Mouse (Mus musculus): ENCODE measurements at regions not wholly inside any gene's neighbourhood (a gene's known extent, or its start where the extent isn't known, plus 50 kb on each side); places are given as distances from the start of the nearest gene placed in this dataset.

DNA sequence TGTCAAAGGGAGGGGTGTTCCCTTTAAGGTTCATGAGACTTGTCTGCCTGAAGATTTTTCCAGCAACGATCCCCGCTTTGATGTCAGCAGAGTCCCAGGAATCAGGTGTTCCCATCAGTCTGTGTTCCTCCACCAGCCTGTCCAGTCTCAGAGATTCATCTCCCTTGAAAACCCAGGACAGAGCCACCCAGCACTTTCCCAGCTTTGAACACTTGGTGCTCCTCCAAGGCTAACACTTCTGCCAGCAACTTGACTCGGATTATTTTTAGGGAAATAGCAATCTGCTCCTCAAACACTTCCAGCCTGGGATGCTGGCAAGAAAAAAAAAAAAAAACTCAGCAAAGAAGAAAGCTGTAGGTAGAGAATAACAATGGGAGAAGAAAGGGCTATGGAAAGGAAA lies 170.7 kb downstream of the Dyrk2 start:
- H3K4me1 ChIP-seq (ENCODE audit: insufficient read depth): no peaks in the 10 kb centered on the region
- H3K27ac ChIP-seq (ENCODE audit: low read depth): no peak overlapping the region
- no peak overlapping the region for H3K9ac ChIP-seq (replicated peaks)
- no peaks in the 10 kb centered on the region for H3K36me3 ChIP-seq (replicated peaks; ENCODE audit: insufficient read depth, low read length)
- 54% methylated on average over 3 of the region's 3 CpGs for WGBS (ENCODE audit: insufficient replicate concordance)
- TF ChIP-seq CTCF (IDR thresholded peaks at IDR 0.05; ENCODE audit: low read depth): no peak
- TF ChIP-seq EP300 (IDR thresholded peaks at IDR 0.05; ENCODE audit: low read depth): no peak
- DNase-seq (no peak), ATAC-seq (no peak)
- no peak overlapping the region for H3K4me2 ChIP-seq (ENCODE audit: low read depth, low read length)
- H3K4me3 ChIP-seq (ENCODE audit: low read depth, low read length): no peak overlapping the region
- H3K9me3 ChIP-seq (ENCODE audit: low read length): no peaks in the 10 kb centered on the region
- no peaks in the 10 kb centered on the region for H3K27me3 ChIP-seq (ENCODE audit: insufficient read depth, low read length)

DNA sequence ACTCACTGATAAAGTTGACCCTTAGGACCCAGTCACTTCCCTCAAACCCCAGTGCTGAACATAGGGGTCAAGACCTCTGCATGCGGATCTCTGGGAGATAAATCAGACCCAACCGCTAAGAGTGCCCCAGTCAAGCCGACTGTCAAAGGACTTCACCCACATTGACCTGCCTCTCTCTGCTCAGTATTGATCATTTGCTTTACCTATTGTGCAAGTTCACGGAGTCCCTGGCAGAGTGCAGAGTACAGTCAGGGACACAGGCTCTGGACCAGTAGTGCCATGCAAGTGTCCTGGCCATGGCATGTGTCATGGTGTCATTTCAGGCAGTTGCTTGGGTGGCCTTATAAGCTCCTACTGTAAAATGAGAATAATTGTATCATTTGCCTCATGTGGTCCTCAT lies 169.9 kb downstream of the Dyrk2 start:
- TF ChIP-seq EP300 (IDR thresholded peaks at IDR 0.05; ENCODE audit: low read depth) (peak; percentile 59; the same call in 1 of the 2 replicates), CTCF (IDR thresholded peaks at IDR 0.05; ENCODE audit: low read depth) (no peak)
- no peak overlapping the region for H3K9ac ChIP-seq (replicated peaks)
- ATAC-seq: peak; percentile 100
- H3K27me3 ChIP-seq (ENCODE audit: insufficient read depth, low read length): no peaks in the 10 kb centered on the region
- no peaks in the 10 kb centered on the region for H3K4me1 ChIP-seq (ENCODE audit: insufficient read depth)
- H3K4me2 ChIP-seq (ENCODE audit: low read depth, low read length): no peak overlapping the region
- no peak overlapping the region for H3K27ac ChIP-seq (ENCODE audit: low read depth)
- no peak overlapping the region for H3K4me3 ChIP-seq (ENCODE audit: low read depth, low read length)
- DNase-seq: peak; percentile 46
- H3K9me3 ChIP-seq (ENCODE audit: low read length): no peaks in the 10 kb centered on the region
- no peaks in the 10 kb centered on the region for H3K36me3 ChIP-seq (replicated peaks; ENCODE audit: insufficient read depth, low read length)
- 62% methylated on average over 4 of the region's 4 CpGs for WGBS (ENCODE audit: insufficient replicate concordance)

DNA sequence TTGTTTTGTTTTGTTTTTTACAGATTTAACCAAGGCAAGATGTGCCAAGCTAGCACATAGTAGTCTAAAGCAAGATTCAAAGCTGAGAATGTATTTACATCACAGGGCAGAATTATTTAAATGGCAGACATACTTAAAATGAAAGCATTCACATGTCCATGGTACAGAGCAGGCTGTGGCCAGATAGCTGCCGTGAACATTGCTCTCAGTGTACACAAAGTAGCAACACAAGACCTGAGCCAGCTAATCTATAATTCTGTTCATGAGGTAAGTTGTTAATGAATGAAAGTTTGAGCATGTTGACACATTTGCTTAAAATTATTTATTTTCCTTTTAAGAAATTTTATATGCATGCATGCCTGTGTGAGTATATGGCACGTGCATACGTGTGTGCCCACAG lies 164.0 kb downstream of the Dyrk2 start:
- H3K27ac ChIP-seq (ENCODE audit: low read depth): peak overlapping the region; percentile 61; the same call in 1 of the 2 replicates
- no peaks in the 10 kb centered on the region for H3K36me3 ChIP-seq (replicated peaks; ENCODE audit: insufficient read depth, low read length)
- ATAC-seq (peak; percentile 93), DNase-seq (no peak)
- TF ChIP-seq CTCF (IDR thresholded peaks at IDR 0.05; ENCODE audit: low read depth): no peak
- TF ChIP-seq EP300 (IDR thresholded peaks at IDR 0.05; ENCODE audit: low read depth): no peak
- H3K4me3 ChIP-seq (ENCODE audit: low read depth, low read length): no peak overlapping the region
- H3K4me2 ChIP-seq (ENCODE audit: low read depth, low read length): no peak overlapping the region
- H3K27me3 ChIP-seq (ENCODE audit: insufficient read depth, low read length): no peaks in the 10 kb centered on the region
- 76% methylated on average over 3 of the region's 3 CpGs for WGBS (ENCODE audit: insufficient replicate concordance)
- no peaks in the 10 kb centered on the region for H3K9me3 ChIP-seq (ENCODE audit: low read length)
- no peak overlapping the region for H3K9ac ChIP-seq (replicated peaks)
- no peaks in the 10 kb centered on the region for H3K4me1 ChIP-seq (ENCODE audit: insufficient read depth)

DNA sequence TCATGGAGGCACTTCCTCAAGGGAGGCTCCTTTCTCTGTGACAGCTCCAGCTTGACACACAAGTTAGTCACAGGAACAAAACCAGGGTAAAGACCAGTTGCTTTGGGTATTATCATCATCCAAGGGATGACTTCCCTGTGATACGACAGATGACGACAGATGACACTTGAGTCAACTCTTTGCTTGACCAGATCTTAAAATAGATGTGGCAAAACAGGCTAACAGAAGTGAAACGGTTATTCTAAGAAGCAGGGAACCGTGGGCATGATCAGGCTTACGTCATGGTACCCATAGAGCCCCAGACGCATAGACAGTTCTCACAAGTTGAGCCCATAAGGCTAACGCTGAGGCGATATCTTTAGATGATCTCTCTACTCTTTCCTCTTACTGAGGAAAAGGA lies 160.3 kb downstream of the Dyrk2 start:
- no peaks in the 10 kb centered on the region for H3K4me1 ChIP-seq (ENCODE audit: insufficient read depth)
- WGBS (ENCODE audit: insufficient replicate concordance): 68% methylated on average over 8 of the region's 8 CpGs
- no peak for ATAC-seq
- no peak overlapping the region for H3K9ac ChIP-seq (replicated peaks)
- H3K27ac ChIP-seq (ENCODE audit: low read depth): no peak overlapping the region
- TF ChIP-seq EP300 (IDR thresholded peaks at IDR 0.05; ENCODE audit: low read depth) (no peak), CTCF (IDR thresholded peaks at IDR 0.05; ENCODE audit: low read depth) (no peak)
- DNase-seq: no peak
- H3K4me2 ChIP-seq (ENCODE audit: low read depth, low read length): no peak overlapping the region
- no peaks in the 10 kb centered on the region for H3K36me3 ChIP-seq (replicated peaks; ENCODE audit: insufficient read depth, low read length)
- H3K4me3 ChIP-seq (ENCODE audit: low read depth, low read length): no peak overlapping the region
- no peaks in the 10 kb centered on the region for H3K27me3 ChIP-seq (ENCODE audit: insufficient read depth, low read length)
- H3K9me3 ChIP-seq (ENCODE audit: low read length): no peaks in the 10 kb centered on the region

DNA sequence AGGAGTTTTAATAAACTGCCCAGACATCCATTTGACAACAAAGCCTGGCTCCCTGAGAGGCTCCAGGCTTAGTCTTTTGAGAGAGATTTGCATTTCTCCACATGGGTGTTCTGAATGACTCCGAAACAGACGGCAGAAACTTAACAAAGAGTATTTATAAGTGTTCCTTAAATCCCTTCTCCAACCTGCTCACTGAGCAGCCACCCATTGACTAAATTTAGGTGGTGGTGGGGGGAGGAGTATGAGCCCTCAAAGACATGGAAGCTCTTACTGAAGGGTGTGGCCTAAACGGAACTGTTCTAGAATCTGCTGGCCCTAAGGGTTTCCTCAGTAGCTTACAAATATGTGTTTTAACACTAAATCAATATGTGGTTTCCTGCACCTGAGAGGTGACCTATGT lies 158.5 kb downstream of the Dyrk2 start:
- WGBS (ENCODE audit: insufficient replicate concordance): 64% methylated on average over 3 of the region's 3 CpGs
- TF ChIP-seq CTCF (IDR thresholded peaks at IDR 0.05; ENCODE audit: low read depth) (no peak), EP300 (IDR thresholded peaks at IDR 0.05; ENCODE audit: low read depth) (no peak)

DNA sequence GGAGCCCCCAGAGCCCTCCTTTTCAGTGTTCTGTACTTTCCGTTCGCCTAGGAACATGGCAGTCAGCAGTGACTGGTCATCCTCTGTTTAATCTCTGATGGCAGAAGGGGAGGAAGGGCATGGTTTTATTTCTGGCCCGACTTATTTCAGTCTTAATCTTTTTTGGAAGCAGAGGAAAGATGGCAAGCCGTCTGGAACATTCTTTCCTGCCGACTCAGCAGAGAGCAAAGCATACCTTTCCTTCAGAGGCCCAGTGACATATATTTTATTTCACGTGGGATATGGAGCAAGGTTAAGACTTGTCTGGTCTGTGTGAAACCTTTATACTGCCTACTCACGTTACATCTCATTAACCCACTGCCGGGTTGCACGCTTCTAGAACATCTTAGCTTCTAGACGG lies 158.1 kb downstream of the Dyrk2 start:
- 76% methylated on average over 10 of the region's 10 CpGs for WGBS (ENCODE audit: insufficient replicate concordance)
- Histone ChIP-seq H3K9ac (replicated peaks) (no peak overlapping the region), H3K4me1 (ENCODE audit: insufficient read depth) (no peaks in the 10 kb centered on the region), H3K9me3 (ENCODE audit: low read length) (no peaks in the 10 kb centered on the region), H3K36me3 (replicated peaks; ENCODE audit: insufficient read depth, low read length) (no peaks in the 10 kb centered on the region), H3K4me2 (ENCODE audit: low read depth, low read length) (no peak overlapping the region), H3K27me3 (ENCODE audit: insufficient read depth, low read length) (no peaks in the 10 kb centered on the region), H3K4me3 (ENCODE audit: low read depth, low read length) (no peak overlapping the region), H3K27ac (ENCODE audit: low read depth) (no peak overlapping the region)
- DNase-seq (no peak), ATAC-seq (no peak)
- TF ChIP-seq EP300 (IDR thresholded peaks at IDR 0.05; ENCODE audit: low read depth): no peak
- TF ChIP-seq CTCF (IDR thresholded peaks at IDR 0.05; ENCODE audit: low read depth): no peak

More for the DNA sequence above, 158.5 kb downstream of the Dyrk2 start:
- Histone ChIP-seq H3K9ac (replicated peaks) (no peak overlapping the region), H3K36me3 (replicated peaks; ENCODE audit: insufficient read depth, low read length) (no peaks in the 10 kb centered on the region), H3K9me3 (ENCODE audit: low read length) (no peaks in the 10 kb centered on the region), H3K4me3 (ENCODE audit: low read depth, low read length) (no peak overlapping the region), H3K4me1 (ENCODE audit: insufficient read depth) (no peaks in the 10 kb centered on the region), H3K27ac (ENCODE audit: low read depth) (no peak overlapping the region), H3K27me3 (ENCODE audit: insufficient read depth, low read length) (no peaks in the 10 kb centered on the region), H3K4me2 (ENCODE audit: low read depth, low read length) (no peak overlapping the region)
- DNase-seq: no peak
- no peak for ATAC-seq

DNA sequence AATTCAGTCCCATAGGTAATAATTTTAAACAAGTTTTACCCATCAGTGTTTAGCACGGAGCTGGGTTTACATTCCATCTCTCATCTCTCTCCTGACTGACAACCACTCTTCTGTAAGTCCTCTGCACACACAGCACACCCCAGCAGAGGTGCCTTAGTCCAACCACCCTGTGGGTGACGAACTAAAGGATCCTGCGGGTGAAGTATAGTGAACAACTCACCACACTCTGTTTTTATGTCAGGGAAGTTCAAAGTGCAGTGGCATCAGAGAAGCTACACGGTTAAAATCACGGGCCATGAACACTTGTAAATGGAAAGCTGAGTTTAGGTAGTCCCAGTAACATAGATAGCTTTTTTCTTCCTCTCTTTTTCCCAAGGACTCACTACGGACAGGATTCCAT lies 157.1 kb downstream of the Dyrk2 start:
- H3K4me1 ChIP-seq (ENCODE audit: insufficient read depth): no peaks in the 10 kb centered on the region
- no peak for DNase-seq
- no peak overlapping the region for H3K9ac ChIP-seq (replicated peaks)
- H3K4me2 ChIP-seq (ENCODE audit: low read depth, low read length): no peak overlapping the region
- H3K36me3 ChIP-seq (replicated peaks; ENCODE audit: insufficient read depth, low read length): no peaks in the 10 kb centered on the region
- no peak overlapping the region for H3K4me3 ChIP-seq (ENCODE audit: low read depth, low read length)
- TF ChIP-seq EP300 (IDR thresholded peaks at IDR 0.05; ENCODE audit: low read depth) (no peak), CTCF (IDR thresholded peaks at IDR 0.05; ENCODE audit: low read depth) (no peak)
- H3K27ac ChIP-seq (ENCODE audit: low read depth): no peak overlapping the region
- 63% methylated on average over 6 of the region's 6 CpGs for WGBS (ENCODE audit: insufficient replicate concordance)
- H3K9me3 ChIP-seq (ENCODE audit: low read length): no peaks in the 10 kb centered on the region
- no peak for ATAC-seq
- H3K27me3 ChIP-seq (ENCODE audit: insufficient read depth, low read length): no peaks in the 10 kb centered on the region
